Mouse (Mus musculus) mature B cell (primary cell): ENCODE measurements at regions not wholly inside any gene's neighbourhood (a gene's known extent, or its start where the extent isn't known, plus 50 kb on each side); places are given as distances from the start of the nearest gene placed in this dataset.

ENCODE experiments used
- in situ Hi-C: fragments of 300-500 bp; cut with MboI; formaldehyde crosslinking; loops from 2 replicates; pipeline ENCODE4 v1.14.3; 2019

- in situ Hi-C loops, result no loop called here
These were observed 152.8 kb upstream of the Usp24 start for GRCm38 (mm10) chr4:106163220-106163619.

- in situ Hi-C loops, result no loop called here
These were observed 148.3 kb upstream of the Usp24 start for GRCm38 (mm10) chr4:106167716-106168115.

- in situ Hi-C loops, result no loop called here
These were observed 147.3 kb upstream of the Usp24 start for GRCm38 (mm10) chr4:106168741-106169140.

- in situ Hi-C loops, result no loop called here
These were observed 146.5 kb upstream of the Usp24 start for GRCm38 (mm10) chr4:106169466-106169865.

- in situ Hi-C loops, result no loop called here
These were observed 145.3 kb upstream of the Usp24 start for GRCm38 (mm10) chr4:106170731-106171130.

- in situ Hi-C loops, result no loop called here
These were observed 140.7 kb upstream of the Usp24 start for GRCm38 (mm10) chr4:106175352-106175751.

- in situ Hi-C loops, result no loop called here
These were observed 130.1 kb upstream of the Usp24 start for GRCm38 (mm10) chr4:106185745-106186501.

- in situ Hi-C loops, result no loop called here
These were observed 129.3 kb upstream of the Usp24 start for GRCm38 (mm10) chr4:106186684-106187083.

GRCm38 (mm10) chr4:106190248-106190647 is 125.8 kb upstream of the Usp24 start:
- in situ Hi-C loops, result no loop called here

- in situ Hi-C loops, result no loop called here
These were observed 124.7 kb upstream of the Usp24 start for GRCm38 (mm10) chr4:106191331-106191730.

- in situ Hi-C loops, result no loop called here
These were observed 124.2 kb upstream of the Usp24 start for GRCm38 (mm10) chr4:106191843-106192242.

- in situ Hi-C loops, result no loop called here
These were observed 122.6 kb upstream of the Usp24 start for GRCm38 (mm10) chr4:106193204-106193945.

- in situ Hi-C loops, result no loop called here
These were observed 120.4 kb upstream of the Usp24 start for GRCm38 (mm10) chr4:106195497-106196166.

GRCm38 (mm10) chr4:106199833-106200232 is 116.2 kb upstream of the Usp24 start:
- in situ Hi-C loops, result no loop called here

- in situ Hi-C loops, result no loop called here
These were observed 115.8 kb upstream of the Usp24 start for GRCm38 (mm10) chr4:106200241-106200640.

- in situ Hi-C loops, result no loop called here
These were observed 113.5 kb upstream of the Usp24 start for GRCm38 (mm10) chr4:106202554-106202953.

GRCm38 (mm10) chr4:106205200-106205599 is 110.8 kb upstream of the Usp24 start:
- in situ Hi-C loops, result no loop called here

GRCm38 (mm10) chr4:106206023-106206422 is 110.0 kb upstream of the Usp24 start:
- in situ Hi-C loops, result no loop called here

GRCm38 (mm10) chr4:106209465-106209864 is 106.5 kb upstream of the Usp24 start:
- in situ Hi-C loops, result no loop called here

- in situ Hi-C loops, result no loop called here
These were observed 106.0 kb upstream of the Usp24 start for GRCm38 (mm10) chr4:106209975-106210374.

GRCm38 (mm10) chr4:106214170-106214569 is 101.8 kb upstream of the Usp24 start:
- in situ Hi-C loops, result no loop called here

- in situ Hi-C loops, result no loop called here
These were observed 95.4 kb upstream of the Usp24 start for GRCm38 (mm10) chr4:106220621-106221020.
